In the genomic region with DNA sequence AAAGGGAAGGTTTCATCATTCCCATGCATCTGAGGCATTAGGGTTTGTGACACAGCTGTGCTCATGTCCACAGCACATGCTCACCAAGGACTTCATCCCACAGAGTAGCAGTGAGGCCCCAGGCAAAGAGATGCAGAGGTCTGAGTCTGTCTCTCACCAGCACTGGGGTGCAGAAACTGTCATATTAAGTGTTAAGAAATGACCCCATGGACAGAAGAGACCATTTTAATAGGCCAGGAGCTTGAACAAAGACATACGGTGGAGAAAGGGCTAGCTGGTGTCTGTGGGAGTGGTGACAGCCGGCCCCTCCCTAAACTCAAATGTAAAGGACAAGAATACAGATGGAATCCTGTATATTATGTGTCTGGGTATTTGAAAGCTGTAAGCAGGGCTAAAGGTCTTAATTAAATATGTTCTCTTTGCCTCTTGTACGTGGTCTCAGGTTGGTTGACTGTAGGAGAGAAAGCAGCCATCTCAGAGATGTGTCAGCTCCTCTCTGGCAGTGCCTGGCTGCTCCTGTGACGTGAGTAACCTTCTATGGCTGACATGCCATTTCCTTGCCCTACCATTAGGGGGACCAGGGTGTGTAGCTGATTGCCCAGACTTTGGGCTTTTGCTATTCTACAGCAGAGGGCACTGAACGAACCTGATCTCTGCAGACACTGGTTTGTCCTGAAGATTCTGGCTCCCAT, we compare ENCODE assay signal across 8 mouse cellular contexts. TPM values are rescaled to one million over a fixed set of nuclear protein-coding genes. Genes with fewer than 3 reads are reported as not detected.
A peak's percentile ranks its signal among the peaks of the same experiment; 100 is the strongest.
DNase-seq lines count a peak whose midpoint lies in the region; ATAC-seq and TF ChIP-seq lines count a peak whose summit lies in the region.

No protein-coding gene starts in this region.

- peak; percentile 97 for TF ChIP-seq CTCF in heart, postnatal 0 days (IDR thresholded peaks at IDR 0.05; ENCODE audit: low read depth)

- H3K9me3 ChIP-seq in limb, embryonic 11.5 days (ENCODE audit: control insufficient read depth, low read length): no peaks in the 10 kb centered on the region
- H3K9me3 ChIP-seq in limb, embryonic 10.5 days (replicated peaks): no peaks in the 10 kb centered on the region
- H3K9me3 ChIP-seq in embryonic facial prominence, embryonic 11.5 days (replicated peaks; ENCODE audit: control insufficient read depth, low read length): no peaks in the 10 kb centered on the region
- no peaks in the 10 kb centered on the region for H3K9me3 ChIP-seq in heart, postnatal 0 days (replicated peaks; ENCODE audit: control insufficient read depth, low read length)
- H3K9me3 ChIP-seq in midbrain, embryonic 14.5 days (ENCODE audit: control insufficient read depth, low read length): no peaks in the 10 kb centered on the region

- H3K27me3 ChIP-seq in limb, embryonic 11.5 days (ENCODE audit: control insufficient read depth, insufficient read depth, low read length): no peaks in the 10 kb centered on the region
- H3K27me3 ChIP-seq in limb, embryonic 10.5 days (ENCODE audit: low read depth, poor library complexity, severe bottlenecking): no peaks in the 10 kb centered on the region
- no peaks in the 10 kb centered on the region for H3K27me3 ChIP-seq in embryonic facial prominence, embryonic 11.5 days (ENCODE audit: control insufficient read depth, insufficient read depth, low read length)
- no peaks in the 10 kb centered on the region for H3K27me3 ChIP-seq in heart, postnatal 0 days (ENCODE audit: control insufficient read depth, insufficient read depth, low read length)
- no peaks in the 10 kb centered on the region for H3K27me3 ChIP-seq in midbrain, embryonic 14.5 days (ENCODE audit: control insufficient read depth, insufficient read depth, low read length)

- DNase-seq in limb, embryonic 11.5 days (ENCODE audit: low spot score): peak; percentile 49
- no peak for DNase-seq in limb, embryonic 10.5 days (ENCODE audit: low spot score)
- peak; percentile 74 for DNase-seq in adrenal gland, postnatal 10 days
- DNase-seq in embryonic facial prominence, embryonic 11.5 days (ENCODE audit: low spot score): peak; percentile 74
- peak; percentile 90 for DNase-seq in heart, postnatal 0 days (ENCODE audit: low spot score)
- peak; percentile 70 to 73 for DNase-seq in kidney, postnatal 36 days
- DNase-seq in midbrain, embryonic 14.5 days: peak; percentile 75
- peak; percentile 49 to 67 for DNase-seq in thymus, postnatal 36 days

- H3K27ac ChIP-seq in limb, embryonic 11.5 days (replicated peaks; ENCODE audit: low read depth, low read length): no peak overlapping the region
- no peak overlapping the region for H3K27ac ChIP-seq in limb, embryonic 10.5 days
- H3K27ac ChIP-seq in embryonic facial prominence, embryonic 11.5 days (replicated peaks; ENCODE audit: low read depth, low read length): no peak overlapping the region
- H3K27ac ChIP-seq in heart, postnatal 0 days (ENCODE audit: low read depth): 0 out of 2 replicates have a peak overlapping the region, but pooled peaks have one; percentile 22
- no peak overlapping the region for H3K27ac ChIP-seq in midbrain, embryonic 14.5 days (replicated peaks; ENCODE audit: low read depth, low read length)

- no peaks in the 10 kb centered on the region for H3K4me1 ChIP-seq in limb, embryonic 11.5 days (ENCODE audit: control insufficient read depth, insufficient read depth, low read length)
- H3K4me1 ChIP-seq in limb, embryonic 10.5 days: peaks cover 3% of the 10 kb centered on the region; the same call in 1 of the 2 replicates
- no peaks in the 10 kb centered on the region for H3K4me1 ChIP-seq in embryonic facial prominence, embryonic 11.5 days (ENCODE audit: control insufficient read depth, insufficient read depth, low read length)
- H3K4me1 ChIP-seq in heart, postnatal 0 days (ENCODE audit: control insufficient read depth, insufficient read depth): no peaks in the 10 kb centered on the region
- H3K4me1 ChIP-seq in midbrain, embryonic 14.5 days (ENCODE audit: control insufficient read depth, insufficient read depth, low read length): no peaks in the 10 kb centered on the region

- ATAC-seq in limb, embryonic 11.5 days (ENCODE audit: insufficient number of reproducible peaks, low FRiP score, low TSS enrichment, low read depth): 0 out of 2 replicates have a peak, but pooled peaks have one; percentile 10
- 0 out of 2 replicates have a peak, but pooled peaks have one; percentile 15 for ATAC-seq in embryonic facial prominence, embryonic 11.5 days (replicated peaks; ENCODE audit: insufficient number of reproducible peaks, low FRiP score, low TSS enrichment, low read depth)
- ATAC-seq in heart, postnatal 0 days (ENCODE audit: insufficient read depth, low read depth): peak; percentile 89
- ATAC-seq in midbrain, embryonic 14.5 days (ENCODE audit: low FRiP score, low TSS enrichment): peak; percentile 48; the same call in 1 of the 2 replicates

- H3K4me3 ChIP-seq in limb, embryonic 11.5 days (ENCODE audit: low read depth, low read length): no peak overlapping the region
- no peak overlapping the region for H3K4me3 ChIP-seq in limb, embryonic 10.5 days
- H3K4me3 ChIP-seq in embryonic facial prominence, embryonic 11.5 days (ENCODE audit: low read depth, low read length): no peak overlapping the region
- H3K4me3 ChIP-seq in heart, postnatal 0 days (ENCODE audit: low read depth, low read length): no peak overlapping the region
- no peak overlapping the region for H3K4me3 ChIP-seq in midbrain, embryonic 14.5 days (replicated peaks; ENCODE audit: low read depth, low read length)

- H3K4me2 ChIP-seq in limb, embryonic 11.5 days (ENCODE audit: low read depth, severe bottlenecking): no peak overlapping the region
- no peak overlapping the region for H3K4me2 ChIP-seq in embryonic facial prominence, embryonic 11.5 days (ENCODE audit: low read depth, low read length)
- H3K4me2 ChIP-seq in heart, postnatal 0 days (ENCODE audit: low read depth, low read length): no peak overlapping the region
- no peak overlapping the region for H3K4me2 ChIP-seq in midbrain, embryonic 14.5 days (ENCODE audit: low read length)

- H3K36me3 ChIP-seq in limb, embryonic 11.5 days (ENCODE audit: control insufficient read depth, insufficient read depth, low read length): no peaks in the 10 kb centered on the region
- H3K36me3 ChIP-seq in limb, embryonic 10.5 days: no peaks in the 10 kb centered on the region
- H3K36me3 ChIP-seq in embryonic facial prominence, embryonic 11.5 days (replicated peaks; ENCODE audit: control insufficient read depth, insufficient read depth, low read depth, low read length): no peaks in the 10 kb centered on the region
- no peaks in the 10 kb centered on the region for H3K36me3 ChIP-seq in heart, postnatal 0 days (replicated peaks; ENCODE audit: control insufficient read depth, insufficient read depth, low read length)
- H3K36me3 ChIP-seq in midbrain, embryonic 14.5 days (ENCODE audit: control insufficient read depth, insufficient read depth, low read length): no peaks in the 10 kb centered on the region

- WGBS in limb, embryonic 11.5 days: 37% methylated on average over 5 of the region's 5 CpGs
- 42% methylated on average over 5 of the region's 5 CpGs for WGBS in limb, embryonic 10.5 days
- WGBS in embryonic facial prominence, embryonic 11.5 days: 39% methylated on average over 5 of the region's 5 CpGs
- 26% methylated on average over 5 of the region's 5 CpGs for WGBS in heart, postnatal 0 days
- 37% methylated on average over 5 of the region's 5 CpGs for WGBS in midbrain, embryonic 14.5 days

- no peak overlapping the region for H3K9ac ChIP-seq in limb, embryonic 11.5 days (ENCODE audit: low read length)
- H3K9ac ChIP-seq in embryonic facial prominence, embryonic 11.5 days (replicated peaks; ENCODE audit: low read length): no peak overlapping the region
- H3K9ac ChIP-seq in heart, postnatal 0 days (replicated peaks; ENCODE audit: low read depth, low read length): no peak overlapping the region
- no peak overlapping the region for H3K9ac ChIP-seq in midbrain, embryonic 14.5 days (replicated peaks; ENCODE audit: low read length)

- TF ChIP-seq EP300 in heart, postnatal 0 days (IDR thresholded peaks at IDR 0.05; ENCODE audit: low read depth): no peak

RNA-seq across cellular contexts. Expression of a gene that starts 43.8 kb away (rescaled TPM):
- 20.1 and 20.6 TPM in 2 replicates for polyA plus RNA-seq in limb, embryonic 11.5 days (2014; fragmentation: Nextera tagmentation; extraction: Ambion mirVana)
- 14.1 and 18.5 TPM in 2 replicates for polyA plus RNA-seq in limb, embryonic 10.5 days (2016; fragmentation: Nextera tagmentation; extraction: Ambion mirVana)
- 10 to 100 TPM; 10.7 to 11.9 TPM for total RNA-seq in adrenal gland, postnatal 10 days (2021)
- polyA plus RNA-seq in embryonic facial prominence, embryonic 11.5 days (2014; fragmentation: Nextera tagmentation; extraction: Ambion mirVana): 17.2 and 18.3 TPM in 2 replicates
- total RNA-seq in heart, postnatal 0 days (2014; rRNA removed; ENCODE audit: low replicate concordance): 4.6 and 38.9 TPM in 2 replicates
- 6.9 and 8.0 TPM in 2 replicates for polyA plus RNA-seq in heart, postnatal 0 days (2015; fragmentation: Nextera tagmentation; extraction: Ambion mirVana)
- 15.7 and 17.9 TPM in 2 replicates for polyA plus RNA-seq in midbrain, embryonic 14.5 days (2014; fragmentation: Nextera tagmentation; extraction: Ambion mirVana)

Comparison
In these comparisons a context has a peak if more than half of its experiments do, and no peak if none do; other contexts are left out.
1. ATAC-seq: peak in every context shown above with its lines; median percentile 89 in heart, postnatal 0 days; 48 in midbrain, embryonic 14.5 days; 15 in embryonic facial prominence, embryonic 11.5 days; 10 in limb, embryonic 11.5 days.